Mouse (Mus musculus) left cerebral cortex, postnatal 4 days (tissue): ENCODE measurements around the gene Rnf169. TPM values are rescaled to one million over a fixed set of nuclear protein-coding genes. Genes with fewer than 3 reads are reported as not detected.
A peak's percentile ranks its signal among the peaks of the same experiment; 100 is the strongest.
"Not testable (repeated sequence)": the region's sequence is repeated elsewhere in the genome, so short reads cannot be mapped to it uniquely, and the experiment has no call there.

Experiments
- DNase-seq: peaks from one replicate; pipeline ENCODE4 v3.0.0-alpha.2; 2022
- intact Hi-C: fragments of 180-260 bp; cut with DNase I; formaldehyde crosslinking; loops from one replicate; pipeline ENCODE4 v1.15.1; 2025
- total RNA-seq, 2 experiments: library from RNA; stranded (reverse); gene quantifications; 2 replicates each; pipeline ENCODE4 v1.2.3; 2021

Rnf169 gene
- total RNA-seq, 2 experiments from 2014 or later: 25.4 to 27.1 TPM

DNA sequence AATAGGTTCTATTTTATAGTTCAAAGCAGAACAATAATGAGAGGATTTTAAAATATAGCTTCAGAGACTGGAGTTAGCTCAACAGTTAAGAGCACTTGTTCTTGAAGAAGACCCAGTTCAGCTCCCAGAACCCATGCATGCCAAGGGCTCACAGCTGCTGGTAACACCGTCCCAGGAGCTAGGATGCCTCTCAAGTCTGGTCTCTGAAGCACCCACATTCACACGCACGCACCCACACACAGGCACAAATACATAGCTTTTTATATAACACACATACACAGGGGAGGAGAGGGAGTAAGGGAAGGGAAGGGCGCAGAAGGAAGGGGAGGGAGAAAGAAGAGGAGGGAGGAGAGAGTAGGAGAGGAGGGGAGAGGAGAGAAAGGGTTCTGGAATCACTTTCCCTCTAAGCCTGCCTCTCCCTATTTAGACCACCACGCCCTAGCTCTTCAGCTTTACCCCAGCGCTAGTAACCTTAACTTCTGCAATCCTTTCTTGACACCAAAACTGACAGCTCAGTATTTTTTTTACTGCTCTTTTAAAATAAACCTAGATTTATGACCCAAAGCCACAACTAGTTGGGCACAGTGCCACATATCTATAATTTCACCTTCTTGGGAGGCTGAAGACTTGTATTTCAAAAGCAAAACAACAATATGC lies 26.7 kb downstream of the Rnf169 start:
- DNase-seq: no peak
- intact Hi-C loops: no loop called here

GRCm38 (mm10) chr7:99947329-99947728 lies 32.9 kb downstream of the Rnf169 start:
- intact Hi-C loops: no loop called here

GRCm38 (mm10) chr7:99946356-99946755 lies 33.9 kb downstream of the Rnf169 start:
- DNase-seq: no peak
- intact Hi-C loops: no loop called here

More at GRCm38 (mm10) chr7:99947329-99947728, 32.9 kb downstream of the Rnf169 start:
- DNase-seq: peak; percentile 35

DNA sequence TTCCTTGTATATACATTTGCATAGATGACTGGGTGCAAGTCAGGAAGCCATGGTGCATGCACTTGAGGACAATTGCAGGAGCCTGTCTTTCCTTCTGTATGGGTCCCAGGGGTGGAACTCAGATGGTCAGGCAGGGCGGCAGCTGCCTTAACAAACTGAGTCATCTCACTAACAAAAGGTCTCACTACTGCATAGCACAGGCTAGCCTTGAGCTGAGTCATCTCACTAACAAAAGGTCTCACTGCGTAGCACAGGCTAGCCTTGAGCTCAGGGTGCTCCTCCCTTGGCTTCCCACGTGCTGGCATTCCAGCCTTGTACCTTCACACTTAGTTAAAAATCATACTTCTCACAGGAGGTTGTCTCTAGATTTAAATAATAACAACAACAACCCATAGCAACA lies 34.3 kb downstream of the Rnf169 start:
- no peak for DNase-seq
- intact Hi-C loops: no loop called here

GRCm38 (mm10) chr7:99945012-99945411 lies 35.2 kb downstream of the Rnf169 start:
- intact Hi-C loops, DNase-seq: not testable (repeated sequence)

DNA sequence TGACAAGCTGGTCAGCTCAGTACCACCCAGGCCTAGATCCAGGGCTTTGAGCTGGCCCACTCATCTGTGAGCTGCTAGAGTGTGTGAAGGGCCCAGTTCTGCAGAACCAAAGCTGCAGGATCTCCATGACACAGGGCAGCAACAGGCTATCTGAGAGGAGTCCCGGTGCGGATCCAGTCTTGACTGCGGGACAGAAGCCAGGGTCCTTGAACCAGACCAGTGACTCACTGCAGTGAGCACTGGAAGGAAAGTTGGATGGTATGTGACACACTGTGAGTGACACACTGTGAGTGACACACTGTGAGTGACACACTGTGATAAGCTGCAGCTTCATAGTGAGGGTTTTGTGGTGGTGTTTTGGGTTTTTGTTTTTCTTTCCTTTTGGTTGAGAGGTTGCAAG lies 35.7 kb downstream of the Rnf169 start:
- no peak for DNase-seq
- intact Hi-C loops: no loop called here

- intact Hi-C loops: no loop called here
- no peak for DNase-seq
These were observed 39.6 kb downstream of the Rnf169 start for GRCm38 (mm10) chr7:99940669-99941068.

DNA sequence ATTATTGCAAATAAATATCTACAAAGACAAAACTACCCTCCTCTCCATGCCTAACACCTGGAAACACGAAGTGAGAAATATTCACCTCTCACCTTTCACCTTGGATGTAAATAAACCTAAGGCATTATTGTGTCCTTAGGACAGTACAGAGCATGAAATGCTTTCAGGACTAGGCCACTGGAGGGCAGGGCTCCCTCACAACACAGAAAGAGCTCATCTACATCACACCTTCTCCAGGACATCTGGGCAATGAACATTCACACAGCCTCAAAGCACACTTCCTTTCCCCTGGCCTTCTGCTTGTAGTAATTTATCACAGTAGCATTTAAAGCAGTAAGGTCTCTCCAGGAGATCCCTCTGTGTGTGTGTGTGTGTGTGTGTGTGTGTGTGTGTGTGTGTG lies 44.5 kb downstream of the Rnf169 start:
- no peak for DNase-seq
- intact Hi-C loops: no loop called here

GRCm38 (mm10) chr7:99926916-99927714 lies 53.1 kb downstream of the Rnf169 start:
- intact Hi-C loops: loop anchor here (10.0 kb wide), 2 partner anchors 58 to 178 kb away; partner anchors contain the start of gene Rnf169
- peak; percentile 78 for DNase-seq

DNA sequence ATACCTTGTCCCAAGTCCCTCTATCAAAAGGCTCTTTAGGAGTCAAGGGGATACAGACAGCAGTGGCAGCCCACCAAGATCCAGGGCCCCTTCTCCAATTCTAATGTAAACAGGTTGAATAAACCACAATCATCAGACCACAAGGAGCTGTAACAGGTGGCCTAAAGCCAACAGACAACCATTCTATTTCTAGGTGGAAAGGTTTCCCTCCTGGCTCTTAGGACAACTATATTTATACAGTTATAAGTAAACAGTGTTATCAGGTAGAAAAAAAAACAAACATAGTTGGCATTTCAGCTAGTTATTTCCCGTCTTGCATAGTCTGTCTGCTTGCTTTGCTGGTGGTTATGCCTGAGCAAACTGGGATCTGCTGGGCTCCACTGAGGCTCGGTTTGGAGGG lies 59.8 kb downstream of the Rnf169 start:
- intact Hi-C loops: loop anchor here (10.0 kb wide), 2 partner anchors 64 to 184 kb away; partner anchors contain the start of gene Rnf169

GRCm38 (mm10) chr7:99919971-99920370 lies 60.3 kb downstream of the Rnf169 start:
- no peak for DNase-seq
- intact Hi-C loops: loop anchor here (10.0 kb wide), 2 partner anchors 65 to 185 kb away; partner anchors contain the start of gene Rnf169

More for the DNA sequence above, 59.8 kb downstream of the Rnf169 start:
- no peak for DNase-seq

GRCm38 (mm10) chr7:99919164-99919563 lies 61.1 kb downstream of the Rnf169 start:
- intact Hi-C loops: no loop called here
- no peak for DNase-seq

DNA sequence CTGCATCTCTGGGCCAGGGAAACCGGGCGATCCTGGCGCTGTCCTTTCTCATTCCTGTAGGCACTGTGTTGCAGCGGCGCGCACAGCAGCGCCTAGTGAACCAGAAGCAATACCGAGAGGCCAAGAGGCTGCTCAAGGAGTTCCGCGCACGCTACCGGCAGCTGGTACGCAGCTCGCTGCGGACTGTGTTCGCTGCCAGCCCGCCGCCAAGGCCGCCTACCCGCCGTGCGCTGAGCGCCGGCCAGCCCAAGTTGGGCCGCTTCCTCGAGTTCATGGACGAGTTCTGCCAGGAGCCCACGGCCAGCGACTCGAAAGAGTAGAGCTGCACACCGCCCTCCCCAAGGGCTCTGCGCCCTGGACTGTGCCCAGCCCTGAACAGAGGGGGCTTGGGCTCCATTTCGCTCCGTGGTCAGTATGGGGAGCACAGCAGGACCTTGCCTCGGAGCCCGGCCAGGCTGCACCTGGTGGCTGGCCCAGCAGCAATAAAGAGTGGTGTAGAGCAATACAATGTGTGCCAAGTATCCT lies 62.9 kb downstream of the Rnf169 start:
- DNase-seq: peak; percentile 74
- intact Hi-C loops: no loop called here

GRCm38 (mm10) chr7:99916741-99917319 lies 63.4 kb downstream of the Rnf169 start:
- DNase-seq: peak; percentile 58
- intact Hi-C loops: no loop called here

- no peak for DNase-seq
- intact Hi-C loops: no loop called here
These were observed 64.7 kb downstream of the Rnf169 start for GRCm38 (mm10) chr7:99915511-99915910.

GRCm38 (mm10) chr7:99914316-99914715 lies 65.9 kb downstream of the Rnf169 start:
- DNase-seq: no peak
- intact Hi-C loops: no loop called here

DNA sequence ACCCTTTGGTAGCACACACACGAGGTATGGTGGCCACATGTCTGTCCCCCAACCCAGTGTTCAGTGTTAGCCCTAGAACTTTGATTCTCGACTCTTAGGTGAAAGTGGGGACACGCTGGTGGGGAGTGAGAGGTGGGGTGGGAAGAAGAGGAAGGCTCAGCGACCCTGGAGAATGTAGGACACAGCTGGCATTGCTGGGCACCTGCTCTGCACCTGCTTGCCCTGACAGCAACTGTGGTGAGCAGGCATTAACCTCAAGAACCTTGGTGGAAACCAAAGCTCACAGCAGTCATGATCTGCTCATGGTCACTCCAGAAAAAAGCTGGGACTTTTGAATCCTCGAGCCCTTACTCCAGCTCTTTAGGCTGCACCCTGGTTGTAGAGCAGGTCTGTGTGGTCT lies 69.2 kb downstream of the Rnf169 start:
- intact Hi-C loops: no loop called here
- no peak for DNase-seq

DNA sequence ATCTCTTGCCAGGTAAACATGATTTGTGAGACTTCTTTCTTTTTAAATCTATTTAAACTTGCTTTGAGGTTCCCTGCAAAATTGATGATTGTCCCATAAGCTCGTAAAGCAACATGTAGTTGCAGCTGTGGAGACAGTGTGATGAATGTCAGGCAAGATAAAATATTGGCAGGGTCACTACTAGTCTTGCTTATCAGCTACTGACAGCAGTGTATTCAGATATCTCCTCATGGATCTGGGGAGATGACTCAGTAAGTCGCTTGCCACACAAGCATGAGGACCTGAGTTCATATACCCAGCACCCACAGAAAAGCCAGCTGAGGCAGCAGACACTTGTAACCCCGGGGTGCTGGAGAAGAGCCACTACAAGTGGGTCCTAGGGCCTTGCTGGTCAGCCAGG lies 72.8 kb downstream of the Rnf169 start:
- DNase-seq: no peak
- intact Hi-C loops: no loop called here

GRCm38 (mm10) chr7:99906346-99906745 lies 73.9 kb downstream of the Rnf169 start:
- intact Hi-C loops: no loop called here
- DNase-seq: no peak

- intact Hi-C loops: no loop called here
- DNase-seq: no peak
These were observed 75.7 kb downstream of the Rnf169 start for GRCm38 (mm10) chr7:99904421-99905005.
